Mouse (Mus musculus) lung, adult 2 months (tissue): ENCODE data around the gene Rbfox3.

ENCODE experiments used
- CTCF ChIP-seq: fragments of 200-500 bp; IDR thresholded peaks from 2 replicates; pipeline ENCODE4 v1.5.1; 2011; ENCODE audit warnings: mild to moderate bottlenecking, low read length, control low read depth; ENCODE audit not compliant: insufficient read depth
- POLR2A ChIP-seq: fragments of 200-500 bp; IDR thresholded peaks from 2 replicates; pipeline ENCODE4 v1.6.1; 2011; ENCODE audit warnings: low read depth, mild to moderate bottlenecking, control low read depth, low read length, borderline replicate concordance; ENCODE audit errors: extremely low read depth

GRCm38 (mm10) chr11:118495065-118495464 is 416.3 kb downstream of the Rbfox3 start:
- TF ChIP-seq CTCF = no peak
- TF ChIP-seq POLR2A = no peak
